Mouse (Mus musculus) erythroblast, adult 5-6 weeks (primary cell): ENCODE results near the gene Macrod1. TPM values are rescaled to one million over a fixed set of nuclear protein-coding genes. Genes with fewer than 3 reads are reported as not detected.

Source experiments
- ATAC-seq: replicated peaks from 2 replicates; pipeline ENCODE4 v1.8.0; 2016; ENCODE audit warnings: moderate number of reproducible peaks, mild to moderate bottlenecking, moderate TSS enrichment, inconsistent platforms; ENCODE audit not compliant: poor library complexity, low FRiP score, severe bottlenecking
- total RNA-seq, 2 experiments: library from RNA; stranded (forward) in 1 of 2; stranded (reverse) in 1 of 2; fragments of 150-400 nt in 1 of 2; fragments of 200-764, 138-1000 nt in 1 of 2; gene quantifications; 2 replicates each; pipeline versions ENCODE4 v1.2.3 to v1.2.4; 2015 to 2017; ENCODE audit warnings: low replicate concordance in 2 of 2

Gene Macrod1
- total RNA-seq, 2 experiments from 2014 or later: 0.77 to 0.94 TPM

DNA sequence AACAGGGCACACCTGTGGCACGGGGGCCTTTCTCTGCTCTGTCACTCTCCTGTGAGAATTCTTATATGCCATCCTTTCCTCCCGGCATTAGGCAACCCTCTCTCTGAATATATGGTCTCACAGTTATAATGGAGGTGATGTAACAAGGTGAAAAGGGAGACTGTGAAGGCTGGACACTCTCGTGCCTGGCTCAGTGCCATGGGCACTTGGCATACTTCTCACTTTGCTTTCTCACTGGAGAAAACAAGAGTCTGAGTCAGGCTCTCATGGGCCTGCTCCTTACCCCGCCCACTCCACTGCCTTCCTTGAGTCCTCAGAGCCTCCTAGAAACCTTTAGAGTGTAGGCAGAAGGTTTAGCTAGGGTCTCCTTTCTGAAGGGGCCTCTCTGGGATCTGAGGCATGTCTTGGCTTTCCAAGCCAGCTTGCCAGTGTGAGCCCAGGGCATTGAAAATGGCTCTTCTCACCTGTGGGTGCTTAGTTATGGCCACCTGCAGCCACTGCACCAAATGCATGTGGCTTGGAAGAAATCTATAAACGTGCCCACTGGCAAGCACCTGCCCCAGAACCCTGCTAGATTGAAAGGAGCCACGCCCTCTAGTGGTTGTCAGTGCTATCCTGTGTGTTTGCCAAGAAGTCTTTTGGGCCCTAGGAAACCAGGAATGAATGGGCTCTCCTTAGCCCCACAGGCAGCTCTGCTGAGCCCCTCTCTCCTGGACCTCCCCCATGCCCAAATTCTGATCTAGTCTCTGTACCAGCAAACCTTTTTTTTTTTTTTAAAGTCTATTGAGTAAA lies 51.7 kb downstream of the Macrod1 start:
- no peak for ATAC-seq

DNA sequence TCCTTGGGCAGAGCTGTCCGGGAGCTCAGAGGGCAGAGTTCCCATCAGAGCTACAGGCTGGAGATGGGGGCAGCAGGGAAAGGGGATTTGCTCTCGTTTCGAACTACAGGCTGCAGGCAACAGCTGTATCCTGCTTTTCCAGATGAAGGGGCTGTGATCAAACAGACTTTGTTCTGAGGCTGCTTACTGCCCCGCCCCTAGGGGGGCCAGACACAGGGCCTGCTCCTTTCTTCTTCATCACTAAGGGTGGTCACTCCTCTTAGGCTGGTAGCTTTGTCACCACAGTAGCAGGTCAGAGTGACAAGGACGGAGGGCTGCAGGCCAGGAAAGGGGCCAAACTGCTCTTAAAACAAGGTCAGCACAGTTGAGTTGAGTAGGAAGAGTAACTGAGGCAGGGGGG lies 53.5 kb downstream of the Macrod1 start:
- ATAC-seq: no peak

DNA sequence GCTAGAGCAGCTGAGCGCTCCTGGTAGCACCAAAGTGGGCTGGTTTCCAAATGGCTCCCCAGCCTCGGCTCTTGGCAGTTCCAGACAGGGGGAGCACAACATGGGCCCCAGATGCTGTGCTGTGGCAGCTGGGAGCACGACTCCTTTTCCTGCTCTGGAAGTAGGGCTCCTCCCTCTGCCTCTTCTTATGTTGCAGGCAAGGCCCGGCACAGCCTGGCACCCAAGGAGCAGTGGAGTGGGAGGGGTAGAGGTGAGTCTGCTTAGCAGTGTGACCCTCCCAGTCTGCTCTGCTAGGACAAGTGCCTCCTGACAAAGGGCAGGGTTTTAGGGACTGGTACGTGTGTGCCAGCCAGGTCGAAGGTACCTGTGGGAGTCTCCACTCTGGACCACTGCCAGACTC lies 54.3 kb downstream of the Macrod1 start:
- no peak for ATAC-seq

DNA sequence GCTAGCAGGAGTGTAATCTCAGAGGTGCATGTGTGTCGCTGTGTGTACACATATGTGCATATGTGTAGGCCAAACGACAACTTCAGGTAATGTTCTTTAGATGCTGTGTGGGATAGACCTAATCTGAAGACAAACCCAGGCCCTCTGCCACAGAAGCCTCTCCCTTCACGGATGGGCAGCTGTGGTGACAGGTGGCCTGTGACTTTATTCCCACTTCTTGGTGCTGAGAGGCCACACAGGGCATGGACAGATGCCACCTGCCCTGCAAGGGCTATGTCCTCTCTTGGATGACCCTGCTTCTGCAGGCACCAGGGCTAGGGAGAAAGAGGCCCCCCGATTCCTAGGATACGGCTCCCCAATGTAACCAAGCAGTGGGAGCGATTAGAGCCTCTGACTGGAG lies 54.7 kb downstream of the Macrod1 start:
- ATAC-seq: no peak

DNA sequence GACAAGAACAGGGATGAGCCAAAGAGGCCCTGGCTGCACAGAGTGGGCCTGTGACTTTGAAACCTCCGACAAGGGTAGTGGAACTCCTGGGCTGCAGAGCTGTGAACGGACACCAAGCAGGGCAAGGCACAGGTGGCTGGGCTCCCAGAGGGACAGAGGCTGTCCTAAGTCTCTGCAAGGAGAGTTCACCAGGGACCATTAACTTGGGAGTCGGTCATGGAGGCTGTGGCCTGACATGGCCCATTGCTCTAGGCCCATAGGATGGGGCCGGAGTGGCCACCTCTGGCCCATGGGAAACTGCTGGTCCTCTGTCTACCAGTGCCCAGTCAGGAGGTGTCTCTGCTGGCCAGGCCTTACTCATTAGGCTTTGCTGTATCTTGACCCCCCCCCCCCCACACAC lies 55.1 kb downstream of the Macrod1 start:
- ATAC-seq: no peak

DNA sequence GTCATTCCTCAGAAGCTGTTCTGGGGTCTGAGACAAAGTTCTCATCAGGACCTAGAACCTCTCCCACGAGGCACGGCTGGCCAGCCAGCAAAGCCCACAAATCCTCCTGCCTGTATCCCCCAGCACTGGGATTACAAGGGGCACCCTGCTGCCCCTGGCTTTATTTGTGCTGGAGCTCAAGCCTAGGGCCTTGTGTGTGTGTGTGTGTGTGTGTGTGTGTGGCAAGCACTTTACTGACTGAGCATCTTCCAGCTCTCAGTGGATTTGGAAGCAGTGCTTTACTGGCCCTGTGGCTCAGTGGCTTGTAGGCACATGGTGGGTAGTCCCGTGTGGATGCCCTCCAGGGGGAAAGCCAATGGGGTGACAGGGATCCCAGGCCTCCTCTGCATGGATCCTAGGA lies 56.0 kb downstream of the Macrod1 start:
- no peak for ATAC-seq

DNA sequence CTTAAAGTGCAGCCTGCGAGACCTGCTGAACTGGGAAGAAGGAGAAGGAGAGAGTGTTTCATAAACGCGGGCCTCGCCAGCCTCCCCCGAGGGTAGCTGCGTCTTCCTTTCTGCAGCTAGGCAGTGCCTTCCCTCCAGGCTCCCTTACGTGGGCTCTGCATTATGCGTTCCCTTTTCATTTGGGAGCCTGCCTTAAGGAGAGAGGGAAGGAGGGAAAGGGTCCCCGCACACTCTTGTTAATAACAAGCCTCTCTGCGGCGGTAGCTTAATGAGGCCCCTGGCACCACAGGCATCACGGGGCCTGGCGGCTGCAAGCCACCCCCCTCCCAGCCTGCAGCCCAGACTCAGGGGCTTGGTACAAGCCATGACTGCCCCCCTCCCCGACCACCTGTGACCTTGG lies 57.0 kb downstream of the Macrod1 start:
- no peak for ATAC-seq

GRCm38 (mm10) chr19:7116038-7116731 lies 59.6 kb downstream of the Macrod1 start:
- ATAC-seq: no peak

- no peak for ATAC-seq
Observed at GRCm38 (mm10) chr19:7117141-7117540, 60.5 kb downstream of the Macrod1 start.

- ATAC-seq: 0 out of 2 replicates have a peak, but pooled peaks have one; percentile 25
Observed at GRCm38 (mm10) chr19:7117653-7118307, 61.2 kb downstream of the Macrod1 start.

- ATAC-seq: no peak
Observed at GRCm38 (mm10) chr19:7121252-7121651, 64.6 kb downstream of the Macrod1 start.

- ATAC-seq: no peak
Observed at GRCm38 (mm10) chr19:7122277-7122676, 65.7 kb downstream of the Macrod1 start.

DNA sequence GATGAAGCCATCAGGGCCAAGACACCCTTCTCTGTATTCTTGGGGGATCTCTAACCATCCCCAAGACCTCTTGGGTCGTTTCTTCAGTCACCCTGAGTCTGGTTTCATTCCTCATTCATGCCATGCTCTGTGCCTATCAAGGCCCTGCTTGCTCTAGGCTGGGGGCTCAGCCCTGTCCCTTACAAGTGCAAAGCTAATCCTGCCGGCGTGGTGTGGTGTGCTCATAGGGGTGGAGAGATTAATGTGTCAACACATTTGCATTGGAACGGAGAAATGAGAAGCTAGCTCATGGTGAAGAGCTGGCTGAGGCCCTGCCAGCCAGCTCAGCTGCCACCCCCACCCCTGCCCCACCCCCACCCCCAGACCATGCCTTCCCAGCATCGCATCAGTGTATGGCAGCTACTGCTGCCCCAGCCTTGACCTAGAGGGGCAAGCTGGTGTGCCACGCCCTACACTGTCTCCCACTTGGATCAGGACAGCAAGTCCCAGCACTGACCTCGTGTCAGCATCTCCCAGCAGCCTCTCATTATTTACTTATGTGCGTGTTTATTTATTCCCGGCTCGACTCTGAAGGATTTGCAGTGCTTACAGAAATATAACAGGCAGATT lies 66.2 kb downstream of the Macrod1 start:
- no peak for ATAC-seq

DNA sequence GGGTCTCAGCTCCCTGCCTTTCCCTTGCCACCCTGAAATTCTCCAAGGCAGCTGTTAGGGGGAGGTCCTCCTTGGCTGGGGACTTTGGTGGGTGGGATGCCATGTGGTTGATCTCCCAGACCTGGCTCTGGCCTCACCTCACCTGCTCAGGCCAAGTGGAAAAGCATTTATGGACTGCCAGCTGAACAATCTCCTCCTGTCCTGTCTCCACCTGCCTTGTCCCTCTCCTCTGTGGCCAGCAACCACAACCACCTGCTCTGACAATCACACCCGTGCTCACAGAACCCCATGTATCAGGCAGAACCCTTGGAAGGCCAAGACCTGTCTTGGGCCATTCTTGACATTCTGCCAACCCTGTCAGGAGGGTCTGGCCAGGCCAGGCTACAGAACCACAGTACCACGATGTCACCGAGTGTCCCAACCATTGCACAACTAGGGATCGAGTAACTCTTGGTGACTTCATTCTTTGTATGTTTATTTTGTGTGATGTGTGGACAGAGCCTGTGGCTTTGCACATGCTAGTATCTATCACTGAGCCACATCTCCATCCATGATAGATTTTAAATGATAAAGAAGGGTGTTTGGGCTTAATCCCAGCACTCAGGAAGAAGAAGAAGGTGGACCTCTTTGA lies 69.0 kb downstream of the Macrod1 start:
- ATAC-seq: no peak

DNA sequence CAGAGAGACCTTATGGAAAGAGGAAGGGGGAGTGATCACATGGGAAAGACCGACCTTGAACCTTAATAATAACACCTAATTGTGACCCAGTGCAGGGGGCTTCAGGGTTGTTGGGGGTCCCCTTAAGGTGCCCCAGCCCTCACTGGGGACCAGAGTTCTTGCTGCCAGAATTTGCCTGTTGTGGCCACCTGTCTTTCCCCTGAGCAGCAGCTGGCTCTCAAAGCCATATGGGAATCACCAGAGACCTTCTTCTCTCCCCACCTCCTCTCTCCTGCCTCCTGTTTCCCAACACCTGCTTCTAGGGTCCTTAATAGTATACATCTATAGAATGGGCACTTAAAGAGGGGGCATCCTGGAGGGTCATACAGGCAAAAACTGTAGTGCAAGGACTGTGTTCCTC lies 69.6 kb downstream of the Macrod1 start:
- ATAC-seq: no peak

DNA sequence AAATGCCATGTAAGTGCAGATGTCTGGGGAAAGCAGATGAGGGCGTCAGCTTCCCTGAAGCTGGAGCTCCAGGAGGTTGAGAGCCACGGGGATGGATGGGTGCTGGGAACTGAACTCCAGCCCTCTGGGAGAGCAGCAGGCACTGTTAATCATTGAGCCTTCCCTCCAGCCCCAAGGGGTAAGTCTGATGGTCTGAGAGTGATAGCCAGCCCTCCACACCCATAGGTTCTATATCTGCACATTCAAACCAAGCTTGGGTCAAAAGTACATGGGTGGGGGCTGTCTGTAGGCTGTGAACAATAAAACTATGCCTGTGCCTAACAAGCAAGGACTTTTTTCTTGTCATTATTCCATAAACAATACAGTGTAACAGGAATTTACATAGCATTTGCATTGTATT lies 70.3 kb downstream of the Macrod1 start:
- no peak for ATAC-seq

DNA sequence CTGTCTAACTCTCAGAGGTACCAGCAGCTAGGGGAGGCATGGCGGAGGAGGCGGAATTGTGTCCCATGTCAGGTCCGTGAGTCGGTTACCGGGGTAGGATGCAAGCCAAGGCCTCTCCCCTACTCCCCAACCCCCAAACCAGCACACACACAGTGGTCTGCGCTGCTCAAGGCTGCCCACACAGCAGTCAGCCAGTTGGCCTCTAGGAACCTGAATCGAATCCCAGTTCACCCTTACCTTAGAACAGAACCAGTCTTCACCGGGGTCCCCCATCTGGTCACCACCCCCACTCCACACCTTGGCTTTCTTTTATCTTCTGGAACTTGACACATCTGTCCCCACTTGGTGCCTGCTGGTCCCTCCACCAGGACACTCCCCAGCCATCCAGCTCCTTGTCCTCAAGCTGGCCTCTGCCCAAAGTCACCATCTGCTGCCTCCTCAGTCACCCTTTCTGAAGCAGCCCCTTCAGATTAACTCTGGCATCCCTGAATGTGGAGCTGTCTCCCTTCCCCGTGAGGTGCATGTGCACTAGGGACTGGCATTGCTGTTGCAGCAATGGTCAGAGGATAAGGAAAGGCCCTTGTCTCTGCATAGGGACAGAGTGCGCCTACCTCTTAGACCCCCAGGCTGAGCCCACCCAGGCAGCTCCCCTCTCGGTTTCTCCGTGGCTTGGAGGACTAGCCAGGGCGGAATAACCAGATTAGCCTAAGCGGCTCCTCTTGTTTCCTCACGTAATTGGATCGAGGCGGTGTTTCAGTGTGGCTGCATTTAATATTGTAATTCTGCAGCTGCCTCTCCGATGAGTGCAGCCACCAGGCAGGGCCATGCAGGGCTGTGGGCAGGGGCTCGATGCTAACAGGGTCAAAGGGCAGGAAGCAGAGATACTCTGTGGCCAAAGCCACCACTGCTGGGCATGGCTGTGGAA lies 72.2 kb downstream of the Macrod1 start:
- no peak for ATAC-seq

GRCm38 (mm10) chr19:7130317-7130716 lies 73.7 kb downstream of the Macrod1 start:
- no peak for ATAC-seq

- no peak for ATAC-seq
Observed at GRCm38 (mm10) chr19:7133436-7133835, 76.8 kb downstream of the Macrod1 start.
